Mouse (Mus musculus) forebrain, embryonic 14.5 days (tissue): ENCODE measurements at regions not wholly inside any gene's neighbourhood (a gene's known extent, or its start where the extent isn't known, plus 50 kb on each side); places are given as distances from the start of the nearest gene placed in this dataset.

Experiments used
- ATAC-seq: fragments of 200-750 bp; cut with Nextera tagmentation; 2 replicates; pipeline ENCODE4 v1.8.0; 2017; ENCODE audit warnings: mild to moderate bottlenecking, moderate library complexity
- DNase-seq: peaks from one replicate; pipeline ENCODE4 v3.0.0-alpha.2; 2015; ENCODE audit warnings: low spot score
- H3K27ac ChIP-seq: fragments of 300-500 bp; sonication (generic); 2 replicates; pipeline ENCODE4 v1.5.1; 2014; ENCODE audit warnings: low read depth, mild to moderate bottlenecking, control low read depth, low read length, moderate library complexity
- H3K27me3 ChIP-seq: fragments of 300-500 bp; sonication (generic); replicated peaks from 2 replicates; pipeline ENCODE4 v1.6.1; 2014; ENCODE audit warnings: low read length, control low read depth, mixed read lengths; ENCODE audit not compliant: control insufficient read depth, insufficient read depth
- H3K36me3 ChIP-seq: fragments of 300-500 bp; sonication (generic); 2 replicates; pipeline ENCODE4 v1.6.1; 2014; ENCODE audit warnings: low read length, control low read depth; ENCODE audit not compliant: control insufficient read depth, insufficient read depth
- H3K4me1 ChIP-seq: fragments of 300-500 bp; sonication (generic); 2 replicates; pipeline ENCODE4 v1.6.1; 2014; ENCODE audit warnings: antibody characterized with exemption, low read length, control low read depth; ENCODE audit not compliant: control insufficient read depth, insufficient read depth
- H3K4me2 ChIP-seq: fragments of 300-500 bp; sonication (generic); 2 replicates; pipeline ENCODE4 v1.6.1; 2014; ENCODE audit warnings: mild to moderate bottlenecking, control low read depth, low read length
- H3K4me3 ChIP-seq: fragments of 300-500 bp; sonication (generic); 2 replicates; pipeline ENCODE4 v1.5.1; 2014; ENCODE audit warnings: low read depth, low read length, control low read depth
- H3K9ac ChIP-seq: fragments of 300-500 bp; sonication (generic); 2 replicates; pipeline ENCODE4 v1.6.1; 2014; ENCODE audit warnings: mild to moderate bottlenecking, low read length, control low read depth, moderate library complexity
- H3K9me3 ChIP-seq: fragments of 300-500 bp; sonication (generic); replicated peaks from 2 replicates; pipeline ENCODE4 v1.6.1; 2016; ENCODE audit warnings: low read length, control low read depth, mixed read lengths; ENCODE audit not compliant: control insufficient read depth
- WGBS: fragments of 180-500 bp; shearing (Covaris S2); extraction: QIAGEN DNeasy Blood & Tissue Kit; methylation state at CpG from one replicate; pipeline ENCODE4 v1.1.7; 2014; 5-methylcytosine and 5-hydroxymethylcytosine counted together

- DNase-seq (no peak), ATAC-seq (no peak)
- no peaks in the 10 kb centered on the region for H3K9me3 ChIP-seq
Observed at GRCm38 (mm10) chr12:13669453-13669852, 400.5 kb downstream of the Nbas start.

GRCm38 (mm10) chr12:13668485-13669022, 399.6 kb downstream of the Nbas start:
- WGBS = 77% methylated on average over 3 of the region's 3 CpGs
- H3K4me3 ChIP-seq = no peak overlapping the region
- DNase-seq (no peak), ATAC-seq (no peak)
- no peak overlapping the region for H3K27ac ChIP-seq
- no peak overlapping the region for H3K9ac ChIP-seq
- no peaks in the 10 kb centered on the region for H3K9me3 ChIP-seq
- H3K4me1 ChIP-seq = no peaks in the 10 kb centered on the region
- no peaks in the 10 kb centered on the region for H3K36me3 ChIP-seq
- H3K4me2 ChIP-seq = no peak overlapping the region
- H3K27me3 ChIP-seq = no peaks in the 10 kb centered on the region

More at GRCm38 (mm10) chr12:13669453-13669852, 400.5 kb downstream of the Nbas start:
- Histone ChIP-seq H3K4me3 (no peak overlapping the region), H3K4me1 (no peaks in the 10 kb centered on the region), H3K36me3 (no peaks in the 10 kb centered on the region), H3K9ac (no peak overlapping the region), H3K4me2 (no peak overlapping the region), H3K27ac (no peak overlapping the region), H3K27me3 (no peaks in the 10 kb centered on the region)

- ATAC-seq (no peak), DNase-seq (no peak)
- H3K4me2 ChIP-seq = no peak overlapping the region
- H3K9ac ChIP-seq = no peak overlapping the region
- WGBS = 84% methylated on average over 1 of the region's 1 CpGs
- no peaks in the 10 kb centered on the region for H3K4me1 ChIP-seq
- no peak overlapping the region for H3K27ac ChIP-seq
- no peaks in the 10 kb centered on the region for H3K9me3 ChIP-seq
- H3K27me3 ChIP-seq = no peaks in the 10 kb centered on the region
- no peak overlapping the region for H3K4me3 ChIP-seq
- H3K36me3 ChIP-seq = no peaks in the 10 kb centered on the region
Observed at GRCm38 (mm10) chr12:13639336-13639735, 370.4 kb downstream of the Nbas start.
